Mouse (Mus musculus) heart, adult 2 months (tissue): ENCODE data around the gene Ptcra. TPM values are rescaled to one million over a fixed set of nuclear protein-coding genes. Genes with fewer than 3 reads are reported as not detected.

Experiments
- DNase-seq, 2 experiments: peaks; one replicate each; pipeline ENCODE4 v3.0.0; 2021
- H3K27ac ChIP-seq: fragments of 200-600 bp; 2 replicates; pipeline ENCODE4 v1.8.1; 2022
- H3K27me3 ChIP-seq: fragments of 200-500 bp; 2 replicates; pipeline ENCODE4 v1.6.1; 2012; ENCODE audit warnings: mild to moderate bottlenecking, low read length, inconsistent platforms, mixed read lengths; ENCODE audit not compliant: control insufficient read depth, insufficient read depth
- H3K36me3 ChIP-seq: fragments of 200-500 bp; 2 replicates; pipeline ENCODE4 v1.6.1; 2012; ENCODE audit warnings: low read length, inconsistent platforms; ENCODE audit not compliant: control insufficient read depth, insufficient read depth
- H3K4me1 ChIP-seq: fragments of 200-500 bp; 2 replicates; pipeline ENCODE4 v1.6.1; 2011; ENCODE audit warnings: low read length; ENCODE audit not compliant: control insufficient read depth, insufficient read depth
- H3K4me3 ChIP-seq: fragments of 200-600 bp; 2 replicates; pipeline ENCODE4 v1.8.1; 2022
- H3K79me2 ChIP-seq: fragments of 200-500 bp; replicated peaks from 2 replicates; pipeline ENCODE4 v1.6.1; 2012; ENCODE audit warnings: mild to moderate bottlenecking, inconsistent platforms, low read length, moderate library complexity, mixed read lengths; ENCODE audit not compliant: control insufficient read depth, insufficient read depth
- H3K9ac ChIP-seq: fragments of 200-500 bp; 2 replicates; pipeline ENCODE4 v1.6.1; 2012; ENCODE audit warnings: low read depth, mild to moderate bottlenecking, control low read depth, inconsistent platforms, low read length, mixed read lengths
- CTCF ChIP-seq: fragments of 200-600 bp; IDR thresholded peaks from 2 replicates; pipeline ENCODE4 v1.8.1; 2022; ENCODE audit warnings: antibody characterized with exemption, mild to moderate bottlenecking, moderate library complexity
- EP300 ChIP-seq: fragments of 200-500 bp; IDR thresholded peaks from 2 replicates; pipeline ENCODE4 v1.6.1; 2011; ENCODE audit warnings: low read depth, low read length, control low read depth; ENCODE audit not compliant: insufficient read depth
- POLR2A ChIP-seq: fragments of 200-500 bp; IDR thresholded peaks from 2 replicates; pipeline ENCODE4 v1.6.1; 2011; ENCODE audit warnings: mild to moderate bottlenecking, low read depth, low read length, control low read depth; ENCODE audit not compliant: insufficient read depth
- WGBS: fragments of 180-500 bp; shearing (Covaris S2); methylation state at CpG from one replicate; pipeline ENCODE4 v1.1.7; 2018; 5-methylcytosine and 5-hydroxymethylcytosine counted together
- intact Hi-C: fragments of 180-260 bp; cut with DNase I; formaldehyde crosslinking; loops from one replicate; pipeline ENCODE4 v1.15.1; 2025
- polyA plus RNA-seq: library from polyadenylated mRNA; depleted of rRNA; stranded (reverse); fragments of >200 nt; gene quantifications from 2 replicates; pipeline ENCODE4 v1.2.3, GENCODE M21; 2012
- total RNA-seq, 2 experiments: library from RNA; stranded (reverse); gene quantifications; 2 replicates each; pipeline ENCODE4 v1.2.3; 2021

The Ptcra gene
- total and polyA plus RNA-seq, 3 experiments: 0.08 TPM; not detected in 2

DNA sequence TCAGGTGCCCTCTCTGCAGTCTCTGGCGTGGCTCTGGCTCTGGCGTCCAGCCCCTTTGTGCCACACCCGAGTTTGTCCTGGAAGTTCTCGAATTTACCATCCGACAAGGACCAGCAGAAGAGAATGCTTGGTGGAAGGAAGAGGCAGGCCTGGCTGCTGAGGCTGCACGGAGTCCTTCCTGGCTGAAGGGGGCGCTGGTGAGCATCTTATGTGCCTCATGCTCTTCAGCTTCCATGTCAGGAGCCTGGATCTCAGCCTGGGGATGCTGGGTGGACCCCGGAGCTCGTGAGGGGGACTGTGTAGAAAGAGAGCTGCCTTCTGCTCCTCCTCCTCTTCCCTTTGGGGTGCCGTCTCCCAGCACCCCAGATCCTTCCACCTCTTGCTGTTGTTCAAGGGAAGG, 27.4 kb downstream of the Ptcra start:
- no peaks in the 10 kb centered on the region for H3K36me3 ChIP-seq
- H3K79me2 ChIP-seq: no peaks in the 10 kb centered on the region
- H3K4me1 ChIP-seq: no peaks in the 10 kb centered on the region
- H3K4me3 ChIP-seq: no peak overlapping the region
- H3K9ac ChIP-seq: no peak overlapping the region
- WGBS: 61% methylated on average over 10 of the region's 10 CpGs
- no peaks in the 10 kb centered on the region for H3K27me3 ChIP-seq
- TF ChIP-seq CTCF: peak; percentile 58
- TF ChIP-seq POLR2A: no peak
- DNase-seq: no peak
- intact Hi-C loops: no loop called here
- H3K27ac ChIP-seq: no peak overlapping the region

DNA sequence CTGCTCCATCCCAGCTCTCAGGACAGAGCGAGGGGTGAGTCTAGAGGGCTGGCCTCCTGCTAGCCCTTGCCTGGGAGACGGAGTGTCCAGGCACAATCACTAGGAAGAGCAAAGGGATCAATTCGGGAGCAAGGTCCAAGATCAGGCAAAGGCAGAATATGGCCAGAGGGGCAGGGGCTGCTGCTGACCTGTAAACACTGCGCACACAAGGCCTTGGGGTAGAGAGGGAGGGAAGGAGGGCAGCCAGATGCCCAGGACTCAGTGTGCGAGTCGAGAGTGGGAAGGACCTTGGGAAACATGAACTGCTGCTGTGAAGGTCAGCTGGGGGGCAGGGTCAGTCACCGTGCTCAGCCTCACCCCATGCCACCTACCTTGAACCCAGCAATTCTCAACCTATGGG, 28.2 kb downstream of the Ptcra start:
- Histone ChIP-seq H3K27me3 (no peaks in the 10 kb centered on the region), H3K36me3 (no peaks in the 10 kb centered on the region), H3K27ac (no peak overlapping the region), H3K4me3 (no peak overlapping the region), H3K9ac (no peak overlapping the region), H3K4me1 (no peaks in the 10 kb centered on the region), H3K79me2 (no peaks in the 10 kb centered on the region)
- no peak for TF ChIP-seq CTCF
- DNase-seq: no peak
- intact Hi-C loops: no loop called here
- WGBS: 92% methylated on average over 7 of the region's 7 CpGs

DNA sequence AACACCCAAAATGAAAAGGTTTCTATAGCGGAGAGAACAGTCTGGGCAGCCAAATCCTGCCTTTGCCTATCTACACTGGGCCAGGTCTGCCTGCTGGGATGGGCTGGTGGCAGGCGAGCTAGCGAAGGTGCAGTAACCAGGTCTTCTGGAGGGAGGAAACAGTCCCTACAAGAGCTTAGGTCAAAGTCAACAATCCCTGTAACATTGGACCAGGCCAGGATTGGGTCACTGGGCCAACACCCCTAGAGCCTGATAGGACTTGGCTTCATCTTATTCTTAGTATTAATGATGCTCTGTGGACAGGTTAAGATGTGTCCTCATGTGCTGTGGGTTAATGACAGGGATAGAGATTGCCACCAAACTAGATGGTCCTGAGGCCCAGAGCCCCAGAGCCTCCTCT, 29.5 kb downstream of the Ptcra start:
- no peaks in the 10 kb centered on the region for H3K36me3 ChIP-seq
- no peak overlapping the region for H3K9ac ChIP-seq
- DNase-seq: no peak
- intact Hi-C loops: no loop called here
- WGBS: 95% methylated on average over 3 of the region's 3 CpGs
- H3K4me3 ChIP-seq: no peak overlapping the region
- H3K79me2 ChIP-seq: no peaks in the 10 kb centered on the region
- TF ChIP-seq CTCF (no peak), EP300 (no peak), POLR2A (no peak)
- no peak overlapping the region for H3K27ac ChIP-seq
- H3K4me1 ChIP-seq: no peaks in the 10 kb centered on the region
- no peaks in the 10 kb centered on the region for H3K27me3 ChIP-seq

DNA sequence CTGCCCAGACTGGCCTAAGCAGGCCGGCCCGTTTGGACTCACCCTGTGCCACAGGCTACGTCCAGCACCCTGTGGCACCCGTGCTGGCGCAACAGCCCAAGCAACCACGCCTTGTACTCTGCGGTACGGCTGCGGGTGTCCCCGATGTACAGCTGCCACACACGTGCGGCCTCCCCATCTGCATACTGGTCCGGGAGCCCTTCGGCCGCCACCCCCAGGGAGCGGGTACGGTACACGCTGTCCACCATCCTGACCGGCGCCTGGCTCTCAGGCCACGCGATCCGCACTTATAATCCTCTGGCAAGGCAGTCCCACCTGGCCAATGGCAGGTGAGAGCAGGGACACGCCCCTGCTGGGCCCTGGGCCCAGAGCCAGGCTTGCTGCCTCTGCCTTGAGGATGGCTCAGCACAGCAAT, 34.6 kb downstream of the Ptcra start, which contains the start of gene Gnmt:
Gnmt (minus strand) TSS at position 265 of the 415 bp plus-strand sequence.
- DNase-seq: no peak
- 21% methylated on average over 24 of the region's 24 CpGs for WGBS
- no peaks in the 10 kb centered on the region for H3K79me2 ChIP-seq
- TF ChIP-seq CTCF: no peak
- no peak for TF ChIP-seq POLR2A
- TF ChIP-seq EP300: no peak
- H3K9ac ChIP-seq: no peak within 1 kb of the TSS
- H3K27me3 ChIP-seq: no peaks in the 10 kb centered on the region
- no peaks in the 10 kb centered on the region for H3K4me1 ChIP-seq
- H3K4me3 ChIP-seq: no peak within 1 kb of the TSS
- no peak within 1 kb of the TSS for H3K27ac ChIP-seq
- H3K36me3 ChIP-seq: no peaks in the 10 kb centered on the region
- intact Hi-C loops: no loop called here

DNA sequence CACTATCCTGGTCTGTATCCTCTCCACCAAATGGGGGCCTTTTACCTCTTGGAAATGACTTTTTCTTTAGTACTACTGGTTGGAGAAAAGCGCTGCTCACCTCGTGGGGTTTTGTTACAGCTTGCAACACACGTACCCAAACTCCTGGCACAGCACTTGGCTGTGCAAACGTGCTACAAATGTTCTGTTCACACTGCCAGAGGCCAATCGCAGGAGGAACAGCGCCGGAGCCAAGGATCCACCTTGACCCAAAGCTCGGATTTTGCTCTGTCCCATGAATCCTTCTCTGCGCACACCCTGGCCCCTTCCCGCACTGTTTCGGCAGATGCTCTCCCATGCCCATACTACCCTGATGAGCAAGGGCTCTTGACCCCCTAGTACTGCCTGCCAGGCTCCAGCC, 35.0 kb downstream of the Ptcra start:
- H3K27ac ChIP-seq: no peak overlapping the region
- 51% methylated on average over 11 of the region's 11 CpGs for WGBS
- no peaks in the 10 kb centered on the region for H3K36me3 ChIP-seq
- intact Hi-C loops: no loop called here
- no peaks in the 10 kb centered on the region for H3K27me3 ChIP-seq
- no peak for DNase-seq
- TF ChIP-seq EP300 (no peak), POLR2A (no peak), CTCF (no peak)
- H3K4me1 ChIP-seq: no peaks in the 10 kb centered on the region
- H3K4me3 ChIP-seq: no peak overlapping the region
- H3K79me2 ChIP-seq: no peaks in the 10 kb centered on the region
- no peak overlapping the region for H3K9ac ChIP-seq

DNA sequence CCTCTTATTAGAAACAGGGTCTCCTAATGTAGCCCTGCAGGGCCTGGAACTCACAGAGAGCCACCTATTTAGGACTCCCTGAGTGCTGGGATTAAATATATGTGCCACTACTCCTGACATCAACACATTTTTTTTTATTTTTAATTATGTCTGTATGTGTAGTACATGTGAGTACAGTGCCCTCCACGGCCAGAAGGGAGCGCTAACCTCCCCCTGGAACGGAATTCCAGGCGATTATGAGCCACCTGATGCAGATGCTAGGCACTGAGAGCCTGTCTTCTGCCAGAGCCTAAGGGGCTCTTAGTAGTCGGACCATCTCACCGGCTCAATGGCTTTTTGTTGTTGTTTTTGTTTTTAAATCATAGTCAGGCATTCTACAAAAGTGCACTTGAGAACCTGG, 35.5 kb downstream of the Ptcra start:
- TF ChIP-seq EP300 (no peak), CTCF (peak; percentile 54)
- 51% methylated on average over 6 of the region's 6 CpGs for WGBS
- H3K4me1 ChIP-seq: no peaks in the 10 kb centered on the region
- H3K79me2 ChIP-seq: no peaks in the 10 kb centered on the region
- no peak overlapping the region for H3K9ac ChIP-seq
- H3K27ac ChIP-seq: no peak overlapping the region
- no peak for DNase-seq
- H3K36me3 ChIP-seq: no peaks in the 10 kb centered on the region
- no peak overlapping the region for H3K4me3 ChIP-seq
- H3K27me3 ChIP-seq: no peaks in the 10 kb centered on the region
- intact Hi-C loops: no loop called here

DNA sequence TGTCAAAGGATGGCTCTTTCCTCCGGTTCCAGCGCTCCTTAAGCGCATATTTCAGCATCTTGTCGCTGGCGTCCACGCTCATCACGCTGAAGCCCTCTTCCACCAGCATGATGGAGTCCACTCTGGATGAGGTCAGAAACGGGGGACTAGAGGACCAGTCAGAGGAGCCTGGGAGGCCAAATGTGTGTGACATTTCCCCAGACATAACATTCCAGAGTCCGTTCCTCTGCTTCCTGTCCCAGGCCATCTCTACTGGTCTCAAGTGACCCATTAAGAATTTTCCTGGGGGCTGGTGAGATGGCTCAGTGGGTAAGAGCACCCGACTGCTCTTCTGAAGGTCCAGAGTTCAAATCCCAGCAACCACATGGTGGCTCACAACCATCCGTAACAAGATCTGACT, 36.2 kb downstream of the Ptcra start:
- DNase-seq: no peak
- no peak overlapping the region for H3K27ac ChIP-seq
- H3K79me2 ChIP-seq: no peaks in the 10 kb centered on the region
- TF ChIP-seq EP300: no peak
- TF ChIP-seq CTCF: no peak
- no peak for TF ChIP-seq POLR2A
- intact Hi-C loops: no loop called here
- H3K4me1 ChIP-seq: no peaks in the 10 kb centered on the region
- H3K4me3 ChIP-seq: no peak overlapping the region
- H3K27me3 ChIP-seq: no peaks in the 10 kb centered on the region
- 85% methylated on average over 11 of the region's 11 CpGs for WGBS
- no peaks in the 10 kb centered on the region for H3K36me3 ChIP-seq
- no peak overlapping the region for H3K9ac ChIP-seq
